Mouse (Mus musculus): ENCODE data around the gene Abracl. TPM values are rescaled to one million over a fixed set of nuclear protein-coding genes. Genes with fewer than 3 reads are reported as not detected.

Gene Abracl
- polyA plus RNA-seq, 1 experiment from 2014 or later: 205 TPM

DNA sequence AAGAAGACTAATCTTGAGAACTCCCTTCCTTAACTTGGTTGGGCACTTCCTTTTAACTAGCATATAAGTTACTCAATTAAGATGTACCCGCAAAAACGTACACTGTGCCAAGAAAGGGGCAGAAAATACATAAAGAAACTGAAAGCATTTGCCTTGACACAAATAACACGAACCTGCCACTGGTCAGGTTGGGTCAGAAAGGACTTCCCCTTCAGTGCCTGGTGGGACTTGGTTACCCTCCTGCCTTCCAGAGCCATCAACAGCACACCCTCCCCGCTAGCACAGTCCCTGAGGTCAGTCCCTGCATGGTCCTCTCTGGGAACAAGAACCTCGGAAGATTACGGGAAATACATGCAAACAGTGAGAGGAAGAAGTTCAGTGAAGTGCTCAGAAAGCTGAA is 34.0 kb downstream of the Abracl start:
- Histone ChIP-seq H3K9ac (no peak overlapping the region), H3K36me3 (no peaks in the 10 kb centered on the region), H3K4me1 (replicated peaks) (no peaks in the 10 kb centered on the region), H3K4me2 (no peak overlapping the region), H3K9me3 (replicated peaks) (no peaks in the 10 kb centered on the region), H3K27ac (ENCODE audit: poor library complexity, severe bottlenecking) (no peak overlapping the region), H3K4me3 (no peak overlapping the region), H3K27me3 (replicated peaks) (no peaks in the 10 kb centered on the region)
- no peak for ATAC-seq (ENCODE audit: insufficient number of reproducible peaks, low FRiP score)
- 67% methylated on average over 6 of the region's 6 CpGs for WGBS

DNA sequence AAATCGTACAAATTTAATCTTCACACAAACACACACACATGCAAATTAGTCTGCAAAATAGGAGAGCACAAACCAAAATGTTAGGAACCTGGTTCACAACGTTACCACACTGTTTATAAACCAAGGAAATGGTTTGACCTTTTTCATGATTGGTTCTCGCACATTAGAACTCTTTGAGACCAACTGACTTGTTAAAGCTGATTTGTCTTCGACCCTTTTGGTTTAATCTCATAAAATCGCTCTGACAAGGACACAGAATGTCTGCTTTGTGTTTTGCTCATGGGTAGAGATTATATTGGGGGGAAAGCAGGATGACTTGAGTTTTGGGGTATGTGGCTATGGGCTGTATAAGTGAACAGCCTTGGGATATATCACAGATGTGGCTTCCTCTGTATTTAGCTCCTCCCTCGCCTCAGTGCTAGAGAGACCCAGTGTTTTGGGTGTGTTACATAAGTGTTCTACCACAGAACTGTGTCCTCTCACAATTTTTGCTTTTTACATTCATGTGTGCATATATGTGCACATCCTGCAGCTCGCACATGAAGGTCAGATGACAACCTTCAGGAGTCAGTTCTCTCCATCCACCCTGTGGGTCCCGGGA is 35.2 kb downstream of the Abracl start:
- no peaks in the 10 kb centered on the region for H3K4me1 ChIP-seq (replicated peaks)
- no peaks in the 10 kb centered on the region for H3K9me3 ChIP-seq (replicated peaks)
- no peak overlapping the region for H3K27ac ChIP-seq (ENCODE audit: poor library complexity, severe bottlenecking)
- no peaks in the 10 kb centered on the region for H3K36me3 ChIP-seq
- no peak overlapping the region for H3K4me3 ChIP-seq
- H3K27me3 ChIP-seq (replicated peaks): no peaks in the 10 kb centered on the region
- ATAC-seq (ENCODE audit: insufficient number of reproducible peaks, low FRiP score): no peak
- H3K4me2 ChIP-seq: no peak overlapping the region
- no peak overlapping the region for H3K9ac ChIP-seq
- 78% methylated on average over 8 of the region's 8 CpGs for whole genome bisulfite sequencing

DNA sequence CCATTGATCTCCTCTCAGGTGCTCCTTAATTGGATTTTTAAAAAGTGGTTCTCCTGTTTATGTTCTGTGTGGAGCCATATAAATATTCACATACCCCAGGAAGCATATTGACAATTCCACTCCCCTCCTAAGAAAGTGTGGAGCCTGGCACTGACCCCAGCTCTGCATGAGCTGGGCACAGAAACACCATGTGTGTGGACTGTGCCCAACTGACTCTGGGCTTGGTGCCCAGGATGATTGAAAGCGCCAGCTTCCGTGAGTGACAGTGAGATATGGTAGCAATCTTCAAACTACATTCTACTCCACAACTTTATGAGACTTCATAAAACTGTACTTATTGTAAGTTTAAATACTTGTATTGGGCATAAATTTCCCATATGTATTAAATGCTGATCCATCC is 39.8 kb downstream of the Abracl start:
- Histone ChIP-seq H3K27ac (ENCODE audit: poor library complexity, severe bottlenecking) (no peak overlapping the region), H3K36me3 (no peaks in the 10 kb centered on the region), H3K9me3 (replicated peaks) (no peaks in the 10 kb centered on the region), H3K9ac (no peak overlapping the region), H3K4me2 (no peak overlapping the region), H3K27me3 (replicated peaks) (no peaks in the 10 kb centered on the region), H3K4me1 (replicated peaks) (no peaks in the 10 kb centered on the region), H3K4me3 (no peak overlapping the region)
- WGBS: 78% methylated on average over 2 of the region's 2 CpGs
- ATAC-seq (ENCODE audit: insufficient number of reproducible peaks, low FRiP score): no peak

DNA sequence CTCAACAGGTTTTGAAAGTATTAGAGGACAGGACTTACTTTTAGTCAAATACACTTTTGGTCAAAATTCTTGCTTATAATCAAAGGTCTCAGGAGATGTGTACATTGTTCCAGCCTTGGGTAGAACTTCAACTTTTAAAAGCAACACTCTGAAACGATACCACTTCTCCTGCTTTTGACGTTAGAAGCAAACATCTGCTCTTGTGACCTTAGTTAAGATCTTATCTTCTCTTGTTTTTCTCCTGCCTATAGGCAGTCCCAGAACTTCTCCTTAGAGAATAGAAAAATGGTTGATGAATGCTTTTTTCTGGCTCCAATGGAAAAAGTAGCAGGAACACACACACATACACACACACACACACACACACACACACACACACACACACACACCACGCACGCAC is 57.0 kb downstream of the Abracl start:
- H3K4me1 ChIP-seq (replicated peaks): no peaks in the 10 kb centered on the region
- ATAC-seq (ENCODE audit: insufficient number of reproducible peaks, low FRiP score): no peak
- no peak overlapping the region for H3K27ac ChIP-seq (ENCODE audit: poor library complexity, severe bottlenecking)
- H3K9me3 ChIP-seq (replicated peaks): no peaks in the 10 kb centered on the region
- no peaks in the 10 kb centered on the region for H3K27me3 ChIP-seq (replicated peaks)
- 55% methylated on average over 4 of the region's 4 CpGs for WGBS
- no peak overlapping the region for H3K4me3 ChIP-seq
- no peak overlapping the region for H3K4me2 ChIP-seq
- H3K9ac ChIP-seq: no peak overlapping the region
- no peaks in the 10 kb centered on the region for H3K36me3 ChIP-seq

Other genes starting within 250 kb of the Abracl start
- 40.9 and 46.9 TPM in 2 replicates for gene Txlnb, start 227.1 kb downstream of the Abracl start, polyA plus RNA-seq (2016; fragmentation: Nextera tagmentation; extraction: Ambion mirVana)
- 4.6 and 5.2 TPM in 2 replicates for gene Heca, start 75.2 kb downstream of the Abracl start, polyA plus RNA-seq (2016; fragmentation: Nextera tagmentation; extraction: Ambion mirVana)
- gene Reps1, start 32.6 kb upstream of the Abracl start, polyA plus RNA-seq (2016; fragmentation: Nextera tagmentation; extraction: Ambion mirVana): 20.0 and 20.9 TPM in 2 replicates
- gene Ect2l, start 187.6 kb upstream of the Abracl start, polyA plus RNA-seq (2016; fragmentation: Nextera tagmentation; extraction: Ambion mirVana): 0.37 TPM in 1 of 2 replicates, not detected in the other
- 7.9 and 11.4 TPM in 2 replicates for gene Ccdc28a, start 211.7 kb upstream of the Abracl start, polyA plus RNA-seq (2016; fragmentation: Nextera tagmentation; extraction: Ambion mirVana)

All from heart, embryonic 12.5 days (tissue).